Mouse (Mus musculus): ENCODE data around the gene Iqsec1.

The Iqsec1 gene

GRCm38 (mm10) chr6:90618821-90619636 is 369.5 kb downstream of the Iqsec1 start:
- DNase-seq (ENCODE audit: low spot score) = peak; percentile 27

- no peak for DNase-seq (ENCODE audit: low spot score)
These were observed 370.2 kb downstream of the Iqsec1 start for GRCm38 (mm10) chr6:90618274-90618673.

- DNase-seq (ENCODE audit: low spot score) = no peak
These were observed 372.0 kb downstream of the Iqsec1 start for GRCm38 (mm10) chr6:90616481-90616880.

- no peak for DNase-seq (ENCODE audit: low spot score)
These were observed 372.5 kb downstream of the Iqsec1 start for GRCm38 (mm10) chr6:90615991-90616390.

GRCm38 (mm10) chr6:90615362-90615761 is 373.1 kb downstream of the Iqsec1 start:
- no peak for DNase-seq (ENCODE audit: low spot score)

GRCm38 (mm10) chr6:90613277-90613676 is 375.2 kb downstream of the Iqsec1 start:
- no peak for DNase-seq (ENCODE audit: low spot score)

GRCm38 (mm10) chr6:90610248-90610647 is 378.2 kb downstream of the Iqsec1 start:
- no peak for DNase-seq (ENCODE audit: low spot score)

GRCm38 (mm10) chr6:90608186-90608585 is 380.3 kb downstream of the Iqsec1 start:
- peak; percentile 28 for DNase-seq (ENCODE audit: low spot score)

GRCm38 (mm10) chr6:90607196-90607595 is 381.3 kb downstream of the Iqsec1 start:
- peak; percentile 47 for DNase-seq (ENCODE audit: low spot score)

- peak; percentile 56 for DNase-seq (ENCODE audit: low spot score)
These were observed 381.9 kb downstream of the Iqsec1 start for GRCm38 (mm10) chr6:90606538-90606937.

Data from MN1 (cell line).